Mouse (Mus musculus): ENCODE data around the gene Vgf.

Gene Vgf

DNA sequence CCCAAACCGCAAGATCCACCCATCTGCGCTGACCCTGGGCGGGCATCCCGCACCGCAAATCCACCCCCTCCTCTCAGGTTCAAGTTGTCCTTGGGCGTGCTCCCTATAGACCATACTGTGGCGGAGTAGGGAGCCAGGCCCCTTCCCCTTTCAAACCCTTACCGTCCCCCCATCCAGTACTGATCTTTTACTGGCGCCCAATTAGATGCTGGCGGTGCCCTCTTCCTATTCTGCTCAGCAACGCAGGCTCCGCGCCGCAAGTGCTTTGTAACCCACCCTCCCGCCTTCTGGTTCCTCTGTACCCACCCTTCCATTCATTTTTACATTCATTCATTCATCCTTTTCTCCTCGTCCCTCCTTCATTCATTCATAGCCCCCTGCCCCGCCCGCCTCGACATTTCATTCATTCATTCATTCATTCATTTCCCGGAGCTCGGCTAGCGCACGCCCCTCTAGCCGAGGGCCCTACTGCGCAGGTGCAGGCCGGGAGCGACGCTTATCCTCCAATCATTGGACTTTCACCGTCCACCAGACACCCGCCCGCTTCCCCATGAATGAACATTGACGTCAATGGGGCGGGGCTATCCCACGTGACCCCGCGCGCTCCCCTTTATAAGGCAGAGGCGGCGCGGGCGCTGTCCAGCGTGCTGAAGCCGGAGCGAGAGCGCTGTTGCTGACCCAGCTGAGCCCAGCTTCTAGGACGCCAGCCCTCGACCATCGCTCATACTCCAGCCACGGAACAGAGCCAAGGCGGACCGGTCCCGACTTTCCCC lies 3.6 kb downstream of the Vgf start:
- in situ Hi-C loops (cut with MboI; ENCODE audit: unreplicated experiment in 2 of 2), result no loop called here

DNA sequence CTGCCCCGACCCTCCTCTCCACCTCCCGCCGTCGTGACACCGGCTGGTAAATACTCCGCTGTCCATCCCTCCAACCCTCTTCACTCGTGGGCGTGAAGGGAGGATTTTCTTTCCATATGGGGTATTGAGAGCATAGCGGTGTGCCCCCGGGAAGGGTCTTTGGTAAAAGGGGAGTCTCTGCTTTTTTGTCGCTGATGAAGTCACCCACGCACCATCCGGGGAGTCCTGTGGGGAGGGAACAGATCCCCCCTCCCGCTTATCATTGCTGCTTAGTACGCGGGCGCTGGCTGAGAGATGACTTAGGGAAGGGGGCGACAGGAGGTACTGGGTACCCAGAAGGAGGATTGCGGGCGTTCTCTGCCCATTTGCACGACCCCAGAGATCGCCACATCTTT lies 4.2 kb downstream of the Vgf start:
- in situ Hi-C loops (cut with MboI; ENCODE audit: unreplicated experiment in 2 of 2), result no loop called here

DNA sequence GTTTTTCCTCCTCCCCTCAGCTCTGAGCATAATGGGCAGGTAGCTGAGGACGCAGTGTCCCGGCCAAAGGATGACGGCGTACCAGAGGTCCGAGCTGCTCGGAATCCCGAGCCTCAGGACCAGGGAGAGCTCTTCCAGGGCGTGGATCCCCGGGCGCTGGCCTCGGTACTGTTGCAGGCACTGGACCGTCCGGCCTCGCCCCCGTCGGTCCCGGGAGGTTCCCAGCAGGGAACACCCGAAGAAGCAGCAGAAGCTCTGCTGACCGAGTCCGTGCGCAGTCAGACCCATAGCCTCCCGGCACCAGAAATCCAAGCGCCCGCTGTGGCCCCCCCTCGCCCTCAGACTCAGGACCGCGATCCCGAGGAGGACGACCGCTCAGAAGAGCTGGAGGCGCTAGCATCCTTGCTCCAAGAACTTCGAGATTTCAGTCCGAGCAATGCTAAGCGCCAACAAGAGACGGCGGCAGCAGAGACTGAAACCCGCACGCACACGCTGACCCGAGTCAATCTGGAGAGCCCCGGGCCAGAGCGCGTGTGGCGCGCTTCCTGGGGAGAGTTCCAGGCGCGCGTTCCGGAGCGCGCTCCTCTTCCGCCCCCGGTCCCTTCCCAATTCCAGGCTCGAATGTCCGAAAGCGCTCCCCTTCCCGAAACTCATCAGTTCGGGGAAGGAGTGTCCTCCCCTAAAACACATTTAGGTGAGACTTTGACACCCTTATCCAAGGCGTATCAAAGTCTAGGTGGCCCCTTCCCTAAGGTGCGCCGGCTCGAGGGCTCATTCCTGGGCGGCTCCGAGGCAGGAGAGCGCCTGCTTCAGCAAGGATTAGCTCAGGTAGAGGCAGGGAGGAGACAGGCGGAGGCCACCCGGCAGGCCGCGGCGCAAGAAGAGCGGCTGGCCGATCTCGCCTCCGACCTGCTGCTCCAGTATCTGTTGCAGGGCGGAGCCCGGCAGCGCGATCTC lies 5.2 kb downstream of the Vgf start:
- in situ Hi-C loops (cut with MboI; ENCODE audit: unreplicated experiment in 2 of 2), result no loop called here

GRCm38 (mm10) chr5:137032033-137032421 lies 5.8 kb downstream of the Vgf start:
- in situ Hi-C loops (cut with MboI; ENCODE audit: unreplicated experiment in 2 of 2), result no loop called here

DNA sequence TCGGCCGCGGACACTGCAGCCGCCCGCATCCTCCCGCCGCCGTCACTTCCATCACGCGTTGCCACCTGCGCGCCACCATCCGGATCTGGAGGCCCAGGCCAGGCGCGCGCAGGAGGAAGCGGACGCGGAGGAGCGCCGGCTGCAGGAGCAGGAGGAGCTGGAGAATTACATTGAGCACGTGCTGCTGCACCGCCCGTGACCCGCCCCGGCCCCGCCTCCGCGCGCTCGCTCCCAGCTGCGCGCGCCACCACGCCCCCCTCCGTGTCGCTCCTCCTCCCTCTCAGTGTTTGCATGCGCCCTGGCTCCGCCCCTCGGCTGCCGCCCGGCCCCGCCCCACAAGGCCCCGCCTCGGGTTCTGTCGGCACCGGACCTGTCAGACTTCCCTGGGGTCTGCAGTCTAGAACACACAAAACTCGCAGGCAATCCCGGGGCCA lies 6.5 kb downstream of the Vgf start:
- in situ Hi-C loops (cut with MboI; ENCODE audit: unreplicated experiment in 2 of 2), result no loop called here

DNA sequence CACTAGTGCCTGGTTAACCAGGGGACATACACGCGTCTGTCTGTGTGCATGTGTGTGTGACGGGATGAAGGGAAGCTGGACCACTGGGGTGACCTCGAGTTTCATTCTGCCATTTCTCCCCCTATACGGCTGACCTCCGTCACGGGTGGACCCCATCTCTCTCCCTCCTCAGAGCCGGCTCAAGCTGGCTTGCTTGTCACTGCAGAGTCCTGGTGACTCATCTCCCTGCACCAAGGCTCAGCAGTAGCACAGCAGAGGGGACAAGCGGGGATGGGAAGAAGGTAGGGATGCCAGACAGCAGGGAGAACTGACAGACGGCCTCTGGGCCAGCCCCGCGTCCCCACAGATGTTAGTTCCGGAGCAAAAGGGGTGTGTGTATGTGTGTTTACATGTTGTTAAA lies 10.0 kb downstream of the Vgf start:
- in situ Hi-C loops (cut with MboI; ENCODE audit: unreplicated experiment in 2 of 2), result no loop called here

DNA sequence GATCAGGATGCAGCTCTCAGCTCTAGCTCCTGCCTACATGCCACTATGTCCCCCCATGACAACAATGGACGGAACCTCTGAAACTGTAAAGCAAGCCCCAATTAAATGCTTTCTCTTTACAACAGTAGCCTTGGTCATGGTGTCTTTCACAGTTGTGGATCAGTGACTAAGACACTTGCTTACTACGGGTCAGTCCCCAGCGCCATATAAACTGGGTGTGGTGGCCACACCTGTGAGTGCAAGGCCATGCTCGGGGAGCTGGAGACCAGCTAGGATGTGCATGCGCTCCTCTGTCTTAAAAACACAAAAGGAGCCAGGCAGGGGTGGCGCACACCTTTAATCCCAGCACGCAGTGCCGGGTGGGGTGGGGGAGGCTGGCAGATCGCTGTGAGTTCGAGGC lies 13.3 kb downstream of the Vgf start:
- in situ Hi-C loops (cut with MboI; ENCODE audit: unreplicated experiment in 2 of 2), result no loop called here

DNA sequence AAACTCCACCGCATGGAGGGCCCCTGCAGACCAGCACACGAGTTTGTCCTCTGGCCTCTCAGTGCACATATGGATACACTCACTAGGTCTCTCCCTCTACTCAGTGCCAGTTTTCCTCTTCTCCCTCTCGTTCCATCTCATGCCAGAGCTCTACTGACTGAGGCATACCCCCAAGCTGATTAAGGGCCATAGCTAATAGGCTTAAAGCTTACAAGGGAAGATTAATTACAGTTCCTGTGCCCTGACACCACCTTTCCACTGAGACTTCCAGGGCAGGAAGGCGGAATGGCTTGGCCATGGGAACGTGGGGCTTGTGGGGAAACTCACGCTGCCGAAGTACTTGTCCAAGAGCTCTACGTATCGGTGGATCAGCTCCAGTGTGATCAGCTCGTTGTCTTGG lies 15.2 kb downstream of the Vgf start:
- in situ Hi-C loops (cut with MboI; ENCODE audit: unreplicated experiment in 2 of 2), result no loop called here

- in situ Hi-C loops (cut with MboI; ENCODE audit: unreplicated experiment in 2 of 2), result no loop called here
Observed at GRCm38 (mm10) chr5:137043997-137044396, 17.8 kb downstream of the Vgf start.

DNA sequence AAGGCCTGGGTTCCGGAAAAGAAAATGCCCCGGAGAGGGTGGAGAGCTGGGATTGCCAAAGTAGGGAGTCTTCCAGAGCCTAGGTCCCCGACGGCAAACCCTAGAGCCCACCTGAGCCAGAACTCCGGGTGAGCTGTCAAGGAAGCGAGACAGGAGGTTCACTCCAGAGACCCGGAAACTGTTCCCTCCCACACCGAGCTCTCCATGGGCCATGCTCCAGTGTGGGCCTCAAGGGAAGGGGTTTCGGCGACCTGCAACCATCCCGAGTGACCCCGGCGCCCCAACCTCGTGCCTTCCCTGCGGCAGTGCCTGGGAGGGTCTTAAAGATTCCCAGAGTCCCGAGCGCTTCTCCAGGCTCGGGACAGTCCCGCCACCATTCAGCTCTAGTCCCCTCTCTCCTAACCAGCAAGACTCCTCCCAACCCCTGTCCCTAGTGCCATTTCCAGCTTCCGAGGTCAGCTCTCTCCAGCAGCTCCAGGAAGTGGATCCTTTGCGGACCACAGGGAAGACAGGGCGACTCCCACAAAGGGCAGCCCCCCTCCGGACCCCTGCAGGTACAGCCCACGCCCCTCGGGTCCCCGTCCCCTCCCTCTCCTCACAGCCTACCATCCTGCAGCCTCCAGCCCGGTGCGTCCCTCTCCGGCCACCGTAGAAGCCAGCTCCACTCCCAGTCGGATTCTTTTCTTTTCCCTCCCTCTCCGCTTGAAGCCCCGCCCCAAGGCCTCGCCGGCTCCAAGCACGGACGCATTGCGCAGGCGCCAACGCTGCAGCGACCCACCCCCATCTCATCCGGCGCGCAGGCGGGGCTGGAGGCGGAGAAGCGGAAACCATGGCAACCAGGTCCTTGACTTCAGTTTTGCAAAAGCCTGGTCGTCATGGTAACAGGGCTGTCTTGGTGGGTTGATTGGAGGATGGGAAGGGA lies 19.5 kb downstream of the Vgf start, which contains the start of gene Ap1s1:
Gene Ap1s1, minus strand, starts transcription at position 734 of the 922 bp plus-strand sequence.
- in situ Hi-C loops (cut with MboI; ENCODE audit: unreplicated experiment in 2 of 2), result no loop called here

- in situ Hi-C loops (cut with MboI; ENCODE audit: unreplicated experiment in 2 of 2), result no loop called here
Observed at GRCm38 (mm10) chr5:137046324-137046718, 20.1 kb downstream of the Vgf start.

DNA sequence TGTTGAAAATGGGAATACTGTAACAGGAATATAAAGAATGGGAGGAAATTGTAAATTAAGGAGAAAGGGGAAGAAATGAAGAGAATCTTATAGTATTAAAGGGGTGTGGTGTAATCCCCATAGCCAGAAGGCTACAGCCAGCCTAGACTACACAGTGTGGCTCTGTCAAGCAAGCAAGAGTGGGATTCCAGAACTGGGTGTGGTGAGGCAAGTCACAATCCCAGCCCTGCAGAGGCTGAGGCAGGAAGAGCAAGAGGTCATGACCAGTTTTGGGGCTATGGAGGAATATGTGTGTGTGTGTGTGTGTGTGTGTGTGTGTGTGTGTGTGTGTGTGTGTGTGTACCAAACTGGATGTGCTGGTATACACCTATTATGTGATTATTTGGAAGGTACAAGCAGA lies 20.8 kb downstream of the Vgf start:
- in situ Hi-C loops (cut with MboI; ENCODE audit: unreplicated experiment in 2 of 2), result no loop called here

GRCm38 (mm10) chr5:137051125-137051524 lies 24.9 kb downstream of the Vgf start:
- in situ Hi-C loops (cut with MboI; ENCODE audit: unreplicated experiment in 2 of 2), result no loop called here

DNA sequence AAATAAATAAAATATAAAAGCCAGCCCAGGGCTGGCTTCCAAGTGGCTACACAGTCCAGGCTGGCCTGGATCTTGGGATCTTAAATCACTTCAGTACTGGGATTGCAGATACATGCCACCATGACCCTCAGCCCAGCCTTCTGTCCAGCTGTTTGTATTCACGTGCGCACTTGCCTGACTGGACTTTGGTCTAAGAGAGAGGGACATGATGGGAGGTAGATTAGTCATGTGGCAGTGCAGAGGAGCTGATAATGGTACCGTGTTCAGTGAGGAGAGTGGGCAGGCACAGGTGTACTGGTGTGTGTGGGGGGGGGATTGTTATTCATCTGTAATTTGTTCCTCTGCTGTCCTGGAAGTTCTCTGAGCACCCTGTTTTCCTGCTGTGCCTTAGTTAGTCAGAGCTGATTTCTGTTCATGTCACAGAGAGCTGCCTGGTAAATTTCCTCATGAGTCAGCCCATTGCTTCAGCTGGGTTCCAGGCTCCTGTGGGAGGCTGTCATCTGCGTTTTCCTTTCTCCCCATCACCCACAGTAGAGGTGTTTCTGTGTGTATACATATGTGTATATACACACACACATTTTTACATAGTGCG lies 25.8 kb downstream of the Vgf start:
- in situ Hi-C loops (cut with MboI; ENCODE audit: unreplicated experiment in 2 of 2), result no loop called here

DNA sequence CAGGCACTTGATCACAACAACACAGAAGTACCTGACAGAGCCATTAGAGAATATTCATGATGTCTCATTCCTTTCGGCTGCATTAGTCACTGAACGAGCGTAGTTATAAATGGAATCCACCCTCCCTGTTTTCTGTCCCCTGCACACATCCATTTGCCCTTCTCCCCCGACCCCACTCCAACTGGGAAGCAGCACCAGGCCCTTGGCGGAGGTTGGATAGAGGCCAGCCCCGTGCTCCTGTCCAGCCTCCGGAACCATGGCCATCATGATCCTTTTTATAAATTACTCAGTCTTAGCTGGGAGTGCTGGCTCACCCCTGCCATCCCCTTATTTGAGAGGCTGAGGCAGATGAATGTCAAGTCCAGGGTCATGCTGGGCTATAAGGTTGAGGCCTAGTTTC lies 28.1 kb downstream of the Vgf start:
- in situ Hi-C loops (cut with MboI; ENCODE audit: unreplicated experiment in 2 of 2), result no loop called here

DNA sequence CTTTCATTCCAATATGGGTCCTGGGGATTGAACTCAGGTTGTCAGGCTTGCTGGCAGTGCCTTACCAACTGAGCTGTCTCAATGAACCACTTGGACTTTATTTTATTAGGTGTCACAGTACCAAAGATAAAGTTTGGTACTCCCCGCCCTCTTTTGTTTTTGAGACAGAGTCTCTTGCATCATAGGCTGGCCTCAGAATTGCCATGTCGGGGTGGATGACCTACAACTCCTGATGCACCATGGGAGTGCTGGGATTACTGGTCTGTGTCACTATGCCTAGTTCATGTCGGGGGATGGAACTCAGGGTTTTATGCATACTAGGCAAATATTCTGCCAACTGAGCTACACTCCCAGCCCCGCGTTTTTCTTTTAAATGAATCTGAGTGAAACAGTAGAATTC lies 28.7 kb downstream of the Vgf start:
- in situ Hi-C loops (cut with MboI; ENCODE audit: unreplicated experiment in 2 of 2), result no loop called here

GRCm38 (mm10) chr5:137061809-137062481 lies 35.8 kb downstream of the Vgf start:
- in situ Hi-C loops (cut with MboI; ENCODE audit: unreplicated experiment in 2 of 2), result no loop called here

DNA sequence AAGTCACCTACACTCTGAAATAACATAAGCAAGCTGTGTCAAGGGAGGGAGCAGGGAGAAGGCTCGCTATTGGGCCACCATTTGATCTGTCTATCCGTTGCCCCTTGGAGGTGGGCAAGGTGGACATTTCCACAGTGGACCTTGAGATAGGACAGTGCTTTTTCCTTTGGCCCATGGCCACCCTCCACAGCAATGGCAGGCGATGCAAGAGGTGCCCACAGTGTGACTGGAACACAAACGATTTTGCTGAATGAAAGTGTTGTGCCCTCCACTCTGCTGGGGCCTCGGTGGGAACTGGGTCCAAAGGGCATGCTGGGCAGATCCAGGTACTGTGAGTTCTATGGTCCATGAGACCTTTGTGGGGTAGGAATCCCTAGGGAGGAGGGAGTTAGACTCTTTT lies 36.4 kb downstream of the Vgf start:
- in situ Hi-C loops (cut with MboI; ENCODE audit: unreplicated experiment in 2 of 2), result no loop called here

DNA sequence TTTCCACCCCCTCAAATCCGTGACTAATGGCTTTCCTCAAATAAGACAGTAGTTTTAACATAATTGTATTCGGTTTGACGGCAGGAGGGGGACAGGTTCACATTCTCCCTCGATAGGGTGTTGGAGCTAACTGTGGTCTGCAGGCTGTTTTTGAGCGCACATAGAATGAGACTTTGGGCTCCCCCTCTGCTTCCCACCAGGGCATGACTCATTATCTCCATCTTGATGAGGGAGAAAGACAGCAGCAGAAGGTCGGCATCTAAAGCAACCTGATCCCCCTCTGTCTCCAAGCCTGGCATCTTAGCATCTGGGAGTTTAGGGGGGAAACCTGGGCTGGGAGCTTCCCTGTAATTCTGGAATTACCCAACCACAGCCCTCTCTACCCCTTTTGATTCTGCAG lies 39.3 kb downstream of the Vgf start:
- in situ Hi-C loops (cut with MboI; ENCODE audit: unreplicated experiment in 2 of 2), result loop anchor here in 1 of 2 experiments (5.0 kb wide), 1 partner anchor 37 kb away; no protein-coding TSS in a partner anchor

DNA sequence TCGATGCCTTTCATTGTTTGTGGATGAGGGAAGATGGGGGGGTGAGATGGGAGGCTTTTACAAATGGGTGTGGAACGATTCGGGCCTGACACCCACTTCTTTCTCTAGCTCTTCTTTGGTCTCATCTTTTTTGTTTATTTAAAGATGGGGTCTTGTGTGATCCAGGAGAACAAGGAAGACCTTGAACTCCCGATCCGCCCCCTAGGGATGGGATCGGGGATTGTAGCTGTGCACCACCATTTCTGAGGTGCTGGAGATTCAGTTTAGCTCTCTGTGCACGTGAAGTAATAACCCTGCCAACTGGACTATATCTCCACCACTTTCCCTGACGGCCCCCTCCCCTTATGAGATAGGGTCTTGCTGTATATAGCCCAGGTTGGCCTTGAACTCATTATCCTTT lies 39.7 kb downstream of the Vgf start:
- in situ Hi-C loops (cut with MboI; ENCODE audit: unreplicated experiment in 2 of 2), result loop anchor here in 1 of 2 experiments (5.0 kb wide), 1 partner anchor 36 kb away; no protein-coding TSS in a partner anchor

Data from v-Abl transformed pro-B cells (cell line).